Mouse (Mus musculus) layer of hippocampus, postnatal 25 days (tissue): ENCODE measurements around the gene Nmur1. TPM values are rescaled to one million over a fixed set of nuclear protein-coding genes. Genes with fewer than 3 reads are reported as not detected.

Experiments used
- DNase-seq, 2 experiments: peaks; one replicate each; pipeline ENCODE4 v3.0.0; 2022; ENCODE audit warnings: mixed read lengths in 2 of 2, low spot score in 1 of 2; ENCODE audit errors: extremely low spot score in 1 of 2
- total RNA-seq, 2 experiments: library from RNA; stranded (reverse); gene quantifications; 2 replicates each; pipeline ENCODE4 v1.2.3; 2021

Gene Nmur1
- total RNA-seq, 2 experiments from 2014 or later: not detected

GRCm38 (mm10) chr1:86415144-86415543, 10.9 kb downstream of the Nmur1 start:
- no peak for DNase-seq

DNA sequence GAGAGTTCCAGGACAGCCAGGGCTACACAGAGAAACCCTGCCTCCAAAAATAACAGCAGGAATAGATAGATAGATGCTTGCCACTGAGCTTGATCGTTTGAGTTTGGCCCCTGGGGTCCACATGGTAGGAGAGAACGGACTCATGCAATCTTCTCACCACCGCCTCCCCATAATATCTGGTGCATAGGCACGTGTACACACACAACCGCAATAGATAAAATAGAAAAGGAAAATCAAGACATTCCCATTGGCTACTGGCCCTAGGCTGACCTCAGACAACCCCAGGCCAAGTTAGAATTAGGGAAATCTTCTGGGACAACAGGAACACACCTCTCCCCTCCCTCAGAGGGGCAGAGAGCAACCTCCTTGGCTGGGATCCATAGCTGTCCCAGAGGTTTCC, 11.3 kb downstream of the Nmur1 start:
- DNase-seq: no peak

DNA sequence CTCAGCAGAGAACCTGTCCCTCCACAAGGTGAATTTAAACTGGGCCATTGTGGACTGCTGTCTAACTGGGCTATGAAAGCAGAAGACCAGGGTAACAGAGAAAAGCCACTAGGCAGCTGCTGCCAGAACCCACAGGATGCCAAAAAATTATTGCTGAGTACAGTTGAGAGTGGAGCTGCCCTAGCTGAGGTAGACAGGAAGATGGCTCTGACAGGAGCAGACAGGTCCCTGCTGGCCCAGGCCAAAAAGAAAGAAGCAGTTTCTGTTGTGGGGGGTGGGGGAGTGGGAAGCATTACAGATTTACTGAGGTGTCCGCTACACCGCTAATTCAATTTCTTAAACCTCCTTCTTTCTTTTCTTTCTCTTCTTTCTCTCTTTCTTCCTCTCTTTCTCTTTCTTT, 16.6 kb downstream of the Nmur1 start:
- DNase-seq: no peak

DNA sequence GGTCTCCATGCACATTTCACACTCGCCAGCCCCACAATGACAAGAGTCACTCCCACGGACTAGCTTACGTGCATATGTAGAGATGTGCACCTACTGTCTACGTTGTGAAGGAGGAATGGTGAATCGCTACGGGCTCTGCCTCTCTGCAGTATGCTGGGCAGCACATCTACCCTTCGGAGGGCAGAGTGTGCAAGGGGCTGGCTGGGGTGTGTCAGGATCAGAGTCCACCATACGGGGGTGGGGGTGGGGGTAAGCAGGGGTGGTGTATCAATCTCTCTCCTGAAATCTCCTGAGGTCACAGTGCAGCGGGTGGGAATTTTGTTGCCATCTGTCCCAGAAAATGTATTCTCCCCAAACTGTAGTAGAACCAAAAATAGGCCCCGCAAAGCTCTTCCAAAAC, 17.5 kb downstream of the Nmur1 start:
- no peak for DNase-seq

DNA sequence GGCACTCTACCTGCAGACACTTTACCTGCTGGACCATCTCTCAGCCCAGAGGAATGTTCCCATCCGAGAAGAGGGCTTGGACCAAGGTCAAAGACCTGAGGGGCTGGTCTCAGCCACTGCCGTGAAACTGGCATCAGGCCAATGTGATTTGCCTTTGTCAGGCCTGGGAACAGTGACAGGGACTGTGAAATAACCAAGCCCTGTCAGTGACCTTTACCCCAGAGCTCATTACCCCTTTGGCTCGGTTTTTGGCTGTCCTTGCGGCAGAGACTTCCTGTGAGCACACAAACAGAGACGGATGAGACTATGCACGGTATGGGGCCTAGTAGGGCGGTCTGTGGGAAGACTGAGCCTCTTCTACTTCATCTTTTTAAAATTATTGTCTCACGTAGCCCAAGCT, 19.1 kb downstream of the Nmur1 start:
- DNase-seq: no peak

- DNase-seq: no peak
Measured at GRCm38 (mm10) chr1:86406313-86406712, 19.7 kb downstream of the Nmur1 start.

DNA sequence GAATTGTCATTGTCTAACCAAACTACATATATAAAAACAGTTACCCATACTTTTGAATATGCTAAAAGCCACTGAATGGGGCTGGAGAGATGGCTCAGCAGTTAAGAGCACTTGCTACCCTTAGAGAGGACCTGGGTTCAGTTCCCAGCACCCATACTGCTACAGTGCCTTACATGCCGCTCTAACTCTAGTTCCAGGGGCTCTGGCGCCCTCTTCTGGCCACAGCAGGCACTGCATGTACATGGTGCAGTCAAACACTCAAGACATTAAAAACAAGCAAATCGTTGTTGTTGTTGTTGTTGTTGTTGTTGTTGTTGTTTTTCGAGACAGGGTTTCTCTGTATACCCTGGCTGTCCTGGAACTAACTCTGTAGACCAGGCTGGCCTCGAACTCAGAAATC, 21.2 kb downstream of the Nmur1 start:
- peak in 1 of 2 experiments; percentile 15 for DNase-seq

- DNase-seq: no peak
Measured at GRCm38 (mm10) chr1:86400096-86400754, 25.8 kb downstream of the Nmur1 start.

DNA sequence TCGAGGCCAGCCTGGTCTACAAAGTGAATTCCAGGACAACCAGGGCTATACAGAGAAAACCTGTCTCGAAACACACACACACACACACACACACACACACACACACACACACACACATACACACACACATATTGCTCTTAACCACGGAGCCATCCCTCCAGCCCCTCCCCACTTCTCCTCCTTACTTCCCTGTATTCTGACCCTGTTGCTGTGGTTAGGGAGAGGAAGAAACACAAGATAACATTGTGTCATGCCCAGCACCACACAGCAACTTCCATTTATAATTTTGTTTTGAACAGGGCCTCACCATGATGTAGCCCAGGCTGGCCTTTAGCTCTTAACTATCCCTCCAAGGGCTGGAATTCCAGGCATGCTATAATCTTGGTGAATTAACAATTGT, 26.7 kb downstream of the Nmur1 start:
- no peak for DNase-seq

GRCm38 (mm10) chr1:86398222-86398621, 27.8 kb downstream of the Nmur1 start:
- DNase-seq: no peak

DNA sequence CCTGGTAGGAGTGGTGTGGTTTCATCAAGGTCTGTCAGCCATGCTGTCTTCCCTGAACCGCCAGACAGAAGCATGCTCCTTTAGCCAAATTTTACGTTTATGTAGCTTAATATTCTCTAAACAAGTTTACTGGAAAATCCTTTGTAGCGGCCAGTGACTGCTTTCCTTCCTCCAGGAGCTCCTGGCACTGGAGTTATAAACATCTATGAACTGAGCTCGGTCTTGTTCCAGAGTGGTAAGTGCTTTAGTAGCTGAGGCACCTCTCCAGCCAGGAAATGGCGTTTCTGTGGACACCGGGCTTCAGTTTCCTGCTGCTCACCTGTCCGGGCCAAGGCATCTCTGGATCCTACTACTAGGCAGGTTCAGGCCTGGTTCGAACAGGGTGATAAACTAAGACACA, 28.4 kb downstream of the Nmur1 start:
- DNase-seq: no peak

- DNase-seq: no peak
Measured at GRCm38 (mm10) chr1:86395897-86396296, 30.1 kb downstream of the Nmur1 start.

GRCm38 (mm10) chr1:86394246-86394645, 31.8 kb downstream of the Nmur1 start:
- no peak for DNase-seq

- DNase-seq: no peak
Measured at GRCm38 (mm10) chr1:86393219-86393618, 32.8 kb downstream of the Nmur1 start.

DNA sequence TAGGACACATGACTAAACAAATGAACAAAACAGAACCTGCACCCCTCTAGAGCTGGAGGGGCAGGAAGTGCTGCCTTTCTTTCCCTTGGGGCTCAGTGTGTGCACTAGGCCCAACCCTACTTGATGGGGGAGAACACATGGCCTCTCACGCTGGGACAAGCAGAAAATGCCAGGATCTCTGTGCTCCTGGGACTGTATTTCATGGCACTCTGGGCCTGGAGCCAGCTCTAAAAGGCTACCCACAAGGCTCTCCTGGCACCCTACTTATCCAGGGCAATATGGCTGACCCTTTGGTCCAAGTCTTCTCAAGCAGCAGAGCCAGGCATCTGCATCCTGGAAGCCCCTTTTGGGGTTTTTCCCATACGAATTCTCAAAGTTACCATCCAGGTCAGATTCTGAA, 34.6 kb downstream of the Nmur1 start:
- DNase-seq: no peak

- peak; percentile 69 to 91 for DNase-seq
Measured at GRCm38 (mm10) chr1:86389230-86389629, 36.8 kb downstream of the Nmur1 start.

DNA sequence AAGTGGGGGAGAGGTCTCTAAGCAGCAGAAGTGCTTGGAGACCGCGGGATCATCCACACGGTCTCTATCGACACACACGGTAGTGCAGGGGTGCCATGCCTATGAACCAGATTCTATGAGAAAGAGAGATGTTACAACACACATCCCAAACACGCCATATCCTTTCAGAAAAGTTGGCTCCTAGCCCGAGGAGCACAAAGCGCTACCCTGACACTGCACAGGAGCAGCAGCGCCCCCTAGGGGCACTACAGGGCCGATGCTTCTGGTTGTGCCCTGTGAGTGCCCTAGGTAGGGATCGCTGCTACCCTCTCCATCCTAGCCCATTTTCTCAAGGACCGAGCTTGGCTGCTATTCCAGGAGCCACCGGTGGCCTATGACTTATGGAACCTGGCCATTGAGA, 45.0 kb downstream of the Nmur1 start:
- DNase-seq: no peak

DNA sequence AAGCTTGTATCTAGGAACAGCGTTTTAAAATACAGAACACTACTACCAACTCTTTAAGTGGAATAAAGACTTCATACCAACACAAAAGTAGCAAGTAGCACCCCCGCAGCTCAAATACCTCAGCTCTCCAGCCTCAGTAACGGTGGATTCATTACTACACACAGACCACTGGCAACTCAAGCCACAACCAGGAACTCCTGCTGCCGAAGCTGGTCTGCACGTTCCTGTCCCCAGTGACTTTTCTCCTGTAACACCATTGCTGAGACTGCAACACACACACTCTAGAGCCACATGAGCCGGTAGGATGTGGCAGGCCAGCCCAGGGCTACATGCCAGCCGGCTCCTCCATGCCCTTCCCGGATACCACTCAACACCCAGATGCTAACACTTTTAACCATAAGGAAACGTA, 46.9 kb downstream of the Nmur1 start:
- DNase-seq: no peak

- no peak for DNase-seq
Measured at GRCm38 (mm10) chr1:86378662-86379061, 47.4 kb downstream of the Nmur1 start.

GRCm38 (mm10) chr1:86376354-86376753, 49.7 kb downstream of the Nmur1 start:
- DNase-seq: no peak

- peak in 1 of 2 experiments; percentile 44 for DNase-seq
Measured at GRCm38 (mm10) chr1:86371997-86372396, 54.0 kb downstream of the Nmur1 start.

DNA sequence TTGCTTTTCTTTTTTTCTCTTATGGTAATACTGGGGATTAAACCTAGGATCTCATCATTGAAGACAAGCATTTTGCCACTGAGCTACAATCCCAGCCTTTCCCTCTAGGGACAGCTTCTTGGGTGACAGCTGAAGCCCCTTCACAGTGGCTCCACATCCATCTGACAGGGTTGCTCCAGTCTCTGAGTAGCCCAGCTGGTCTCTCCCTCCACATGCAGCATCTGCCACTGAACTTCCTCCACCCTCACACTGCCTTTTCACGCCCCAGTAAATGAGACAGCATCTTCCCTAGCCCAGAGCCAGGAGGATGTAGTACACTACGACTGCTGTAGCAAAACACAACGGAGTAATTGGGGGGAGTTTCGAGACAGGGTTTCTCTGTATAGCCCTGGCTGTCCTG, 57.9 kb downstream of the Nmur1 start:
- DNase-seq: no peak

GRCm38 (mm10) chr1:86363671-86364070, 62.4 kb downstream of the Nmur1 start:
- DNase-seq: no peak
